Comparison of ENCODE assay signal across 16 mouse cellular contexts in genomic region chr2:22293579-22294446, GRCm38 (mm10).
A peak's percentile ranks its signal among the peaks of the same experiment; 100 is the strongest.
DNase-seq lines count a peak whose midpoint lies in the region; ATAC-seq and TF ChIP-seq lines count a peak whose summit lies in the region.
"Had no signal": no experiment of that assay in that cellular context is flagged by ENCODE, and none has a peak within 500 bp of the region (broad histone marks: within the 10 kb centered on the region; RNA-seq: fewer than 3 reads in every experiment).

No protein-coding gene starts in this region.

- ATAC-seq in midbrain, embryonic 11.5 days (ENCODE audit: low FRiP score), result peak; percentile 52; the same call in 1 of the 2 replicates
- ATAC-seq in forebrain, postnatal 0 days, result peak; percentile 89
- ATAC-seq in midbrain, embryonic 14.5 days (ENCODE audit: low FRiP score, low TSS enrichment), result peak; percentile 75; the same call in 1 of the 2 replicates
- no peak for ATAC-seq in intestine, embryonic 16.5 days

- no peak overlapping the region for H3K27ac ChIP-seq in midbrain, embryonic 11.5 days (ENCODE audit: low read depth, low read length)
- H3K27ac ChIP-seq in midbrain, embryonic 10.5 days (replicated peaks), result no peak overlapping the region
- peak overlapping the region; percentile 82 for H3K27ac ChIP-seq in forebrain, postnatal 0 days (ENCODE audit: low read depth, low read length)
- peak overlapping the region; percentile 63 for H3K27ac ChIP-seq in midbrain, embryonic 14.5 days (replicated peaks; ENCODE audit: low read depth, low read length)
- H3K27ac ChIP-seq in intestine, embryonic 16.5 days (ENCODE audit: low read length), result no peak overlapping the region

- no peaks in the 10 kb centered on the region for H3K36me3 ChIP-seq in midbrain, embryonic 11.5 days (ENCODE audit: control insufficient read depth, insufficient read depth, low read length)
- no peaks in the 10 kb centered on the region for H3K36me3 ChIP-seq in midbrain, embryonic 10.5 days
- H3K36me3 ChIP-seq in forebrain, postnatal 0 days (ENCODE audit: insufficient read depth), result no peaks in the 10 kb centered on the region
- H3K36me3 ChIP-seq in midbrain, embryonic 14.5 days (ENCODE audit: control insufficient read depth, insufficient read depth, low read length), result no peaks in the 10 kb centered on the region
- no peaks in the 10 kb centered on the region for H3K36me3 ChIP-seq in intestine, embryonic 16.5 days (ENCODE audit: control insufficient read depth, insufficient read depth, low read length)

- H3K4me3 ChIP-seq in midbrain, embryonic 11.5 days (ENCODE audit: low read depth, low read length), result no peak overlapping the region
- H3K4me3 ChIP-seq in midbrain, embryonic 10.5 days, result no peak overlapping the region
- H3K4me3 ChIP-seq in forebrain, postnatal 0 days (ENCODE audit: low read depth, low read length), result no peak overlapping the region
- no peak overlapping the region for H3K4me3 ChIP-seq in midbrain, embryonic 14.5 days (replicated peaks; ENCODE audit: low read depth, low read length)
- no peak overlapping the region for H3K4me3 ChIP-seq in intestine, embryonic 16.5 days (ENCODE audit: low read length)
- H3K4me3 ChIP-seq: erythroblast, embryonic 14.5 days; myocyte had no signal

- H3K4me1 ChIP-seq in midbrain, embryonic 11.5 days (ENCODE audit: control insufficient read depth, insufficient read depth, low read length), result no peaks in the 10 kb centered on the region
- no peaks in the 10 kb centered on the region for H3K4me1 ChIP-seq in midbrain, embryonic 10.5 days
- H3K4me1 ChIP-seq in forebrain, postnatal 0 days (ENCODE audit: insufficient read depth), result peaks cover 16% of the 10 kb centered on the region; the same call in 1 of the 2 replicates
- H3K4me1 ChIP-seq in midbrain, embryonic 14.5 days (ENCODE audit: control insufficient read depth, insufficient read depth, low read length), result peaks cover 9% of the 10 kb centered on the region; the same call in 1 of the 2 replicates
- H3K4me1 ChIP-seq in intestine, embryonic 16.5 days (ENCODE audit: control insufficient read depth, insufficient read depth, low read length), result no peaks in the 10 kb centered on the region

- H3K9me3 ChIP-seq in midbrain, embryonic 11.5 days (ENCODE audit: control insufficient read depth, low read length), result no peaks in the 10 kb centered on the region
- no peaks in the 10 kb centered on the region for H3K9me3 ChIP-seq in midbrain, embryonic 10.5 days (replicated peaks)
- H3K9me3 ChIP-seq in forebrain, postnatal 0 days (ENCODE audit: low read length), result no peaks in the 10 kb centered on the region
- no peaks in the 10 kb centered on the region for H3K9me3 ChIP-seq in midbrain, embryonic 14.5 days (ENCODE audit: control insufficient read depth, low read length)
- no peaks in the 10 kb centered on the region for H3K9me3 ChIP-seq in intestine, embryonic 16.5 days (ENCODE audit: control insufficient read depth, low read length)

- H3K9ac ChIP-seq in midbrain, embryonic 11.5 days (ENCODE audit: low read length), result no peak overlapping the region
- peak overlapping the region; percentile 31; the same call in 1 of the 2 replicates for H3K9ac ChIP-seq in forebrain, postnatal 0 days
- H3K9ac ChIP-seq in midbrain, embryonic 14.5 days (replicated peaks; ENCODE audit: low read length), result no peak overlapping the region
- no peak overlapping the region for H3K9ac ChIP-seq in intestine, embryonic 16.5 days (ENCODE audit: low read depth, low read length)
- H3K9ac ChIP-seq: lung, embryonic 14.5 days had no signal

- WGBS in midbrain, embryonic 11.5 days, result 60% methylated on average over 11 of the region's 11 CpGs
- WGBS in midbrain, embryonic 10.5 days, result 69% methylated on average over 11 of the region's 11 CpGs
- WGBS in forebrain, postnatal 0 days, result 17% methylated on average over 11 of the region's 11 CpGs
- 31% methylated on average over 11 of the region's 11 CpGs for WGBS in midbrain, embryonic 14.5 days
- 63% methylated on average over 11 of the region's 11 CpGs for WGBS in intestine, embryonic 16.5 days

- H3K27me3 ChIP-seq in midbrain, embryonic 11.5 days (ENCODE audit: control insufficient read depth, insufficient read depth, low read length), result no peaks in the 10 kb centered on the region
- no peaks in the 10 kb centered on the region for H3K27me3 ChIP-seq in midbrain, embryonic 10.5 days (ENCODE audit: low read depth, poor library complexity, severe bottlenecking)
- H3K27me3 ChIP-seq in forebrain, postnatal 0 days (ENCODE audit: insufficient read depth, low read length), result no peaks in the 10 kb centered on the region
- no peaks in the 10 kb centered on the region for H3K27me3 ChIP-seq in midbrain, embryonic 14.5 days (ENCODE audit: control insufficient read depth, insufficient read depth, low read length)
- H3K27me3 ChIP-seq in intestine, embryonic 16.5 days (replicated peaks; ENCODE audit: control insufficient read depth, insufficient read depth, low read length), result no peaks in the 10 kb centered on the region

- DNase-seq in midbrain, embryonic 11.5 days (ENCODE audit: low spot score, missing footprints), result no peak
- DNase-seq in midbrain, embryonic 10.5 days (ENCODE audit: low spot score), result no peak
- DNase-seq in forebrain, postnatal 0 days, result peak; percentile 63
- DNase-seq in midbrain, embryonic 14.5 days, result peak; percentile 63
- peak; percentile 93 for DNase-seq in retina, postnatal 1 day
- no peak for DNase-seq in lung, postnatal 25 days (ENCODE audit: low spot score)
- DNase-seq in thymus, postnatal 25 days, result no peak
- DNase-seq: cerebellum, adult 18-20 months; heart, adult 11 months; kidney, postnatal 14 days; liver; lung, embryonic 14.5 days; thymus, adult 18-20 months had no signal

- no peak for TF ChIP-seq CTCF in forebrain, postnatal 0 days (IDR thresholded peaks at IDR 0.05; ENCODE audit: low read depth)

- no peak overlapping the region for H3K4me2 ChIP-seq in midbrain, embryonic 11.5 days
- peak overlapping the region; percentile 27; the same call in 1 of the 2 replicates for H3K4me2 ChIP-seq in forebrain, postnatal 0 days (ENCODE audit: low read depth)
- H3K4me2 ChIP-seq in midbrain, embryonic 14.5 days (ENCODE audit: low read length), result peak overlapping the region; percentile 35
- H3K4me2 ChIP-seq in intestine, embryonic 16.5 days (ENCODE audit: low read depth, low read length), result no peak overlapping the region
- H3K4me2 ChIP-seq: lung, embryonic 14.5 days had no signal

Comparison
In these comparisons a context has a peak if more than half of its experiments do, and no peak if none do; other contexts are left out.
1. DNase-seq: peak in forebrain, postnatal 0 days (single experiment), midbrain, embryonic 14.5 days (single experiment) and retina, postnatal 1 day (single experiment); none in midbrain, embryonic 11.5 days (single experiment), midbrain, embryonic 10.5 days (single experiment), lung, postnatal 25 days (single experiment) and thymus, postnatal 25 days (single experiment).
2. H3K27ac ChIP-seq: peak in forebrain, postnatal 0 days (single experiment) and midbrain, embryonic 14.5 days (single experiment); none in midbrain, embryonic 11.5 days (single experiment), midbrain, embryonic 10.5 days (single experiment) and intestine, embryonic 16.5 days (single experiment).
3. H3K4me2 ChIP-seq: peak in forebrain, postnatal 0 days (single experiment) and midbrain, embryonic 14.5 days (single experiment); none in midbrain, embryonic 11.5 days (single experiment) and intestine, embryonic 16.5 days (single experiment).